Mouse (Mus musculus) liver, postnatal 0 days (tissue): ENCODE data around the gene Bcat2. TPM values are rescaled to one million over a fixed set of nuclear protein-coding genes. Genes with fewer than 3 reads are reported as not detected.

Source experiments
- ATAC-seq: fragments of 200-750 bp; cut with Nextera tagmentation; 2 replicates; pipeline ENCODE4 v1.8.0; 2017; ENCODE audit warnings: mild to moderate bottlenecking, moderate library complexity
- DNase-seq: peaks from one replicate; pipeline ENCODE4 v3.0.0-alpha.2; 2016
- H3K27ac ChIP-seq: fragments of 300-500 bp; sonication (generic); 2 replicates; pipeline ENCODE4 v1.5.1; 2014; ENCODE audit warnings: antibody characterized with exemption, moderate library complexity, mild to moderate bottlenecking, low read depth
- H3K27me3 ChIP-seq: fragments of 300-500 bp; sonication (generic); 2 replicates; pipeline ENCODE4 v1.6.1; 2014; ENCODE audit warnings: low read length, control low read depth, mixed read lengths; ENCODE audit not compliant: insufficient read depth
- H3K36me3 ChIP-seq: fragments of 300-500 bp; sonication (generic); replicated peaks from 2 replicates; pipeline ENCODE4 v1.6.1; 2014; ENCODE audit warnings: mild to moderate bottlenecking, control low read depth, low read length, moderate library complexity, mixed read lengths; ENCODE audit not compliant: insufficient read depth
- H3K4me1 ChIP-seq: fragments of 300-500 bp; sonication (generic); 2 replicates; pipeline ENCODE4 v1.6.1; 2014; ENCODE audit warnings: antibody characterized with exemption, mild to moderate bottlenecking, control low read depth; ENCODE audit not compliant: insufficient read depth
- H3K4me2 ChIP-seq: fragments of 300-500 bp; sonication (generic); 2 replicates; pipeline ENCODE4 v1.6.1; 2014; ENCODE audit warnings: low read depth, mild to moderate bottlenecking, low read length, moderate library complexity, mixed read lengths
- H3K4me3 ChIP-seq: fragments of 300-500 bp; sonication (generic); 2 replicates; pipeline ENCODE4 v1.5.1; 2014; ENCODE audit warnings: low read depth, low read length
- H3K9ac ChIP-seq: fragments of 300-500 bp; sonication (generic); replicated peaks from 2 replicates; pipeline ENCODE4 v1.6.1; 2014; ENCODE audit warnings: mild to moderate bottlenecking, moderate library complexity
- H3K9me3 ChIP-seq: fragments of 300-500 bp; sonication (generic); 2 replicates; pipeline ENCODE4 v1.6.1; 2016; ENCODE audit warnings: mild to moderate bottlenecking, control low read depth, low read length, mixed read lengths
- CTCF ChIP-seq: sonication (generic); IDR thresholded peaks from 2 replicates; pipeline ENCODE4 v1.5.1; 2016; ENCODE audit warnings: antibody characterized with exemption, low read depth
- EP300 ChIP-seq: IDR thresholded peaks from 2 replicates; pipeline ENCODE4 v1.6.1; 2016; ENCODE audit warnings: antibody characterized with exemption, low read depth, mild to moderate bottlenecking
- WGBS: fragments of 180-500 bp; shearing (Covaris S2); extraction: QIAGEN DNeasy Blood & Tissue Kit; methylation state at CpG from one replicate; pipeline ENCODE4 v1.1.7; 2014; ENCODE audit not compliant: insufficient replicate concordance; 5-methylcytosine and 5-hydroxymethylcytosine counted together
- polyA plus RNA-seq: library from polyadenylated mRNA; unstranded; fragments of >200 nt; fragmentation: Nextera tagmentation; extraction: Ambion mirVana; gene quantifications from 2 replicates; pipeline ENCODE4 v1.2.1, GENCODE M21; 2015

Gene Bcat2
- polyA plus RNA-seq, 1 experiment from 2014 or later: 32.3 TPM

DNA sequence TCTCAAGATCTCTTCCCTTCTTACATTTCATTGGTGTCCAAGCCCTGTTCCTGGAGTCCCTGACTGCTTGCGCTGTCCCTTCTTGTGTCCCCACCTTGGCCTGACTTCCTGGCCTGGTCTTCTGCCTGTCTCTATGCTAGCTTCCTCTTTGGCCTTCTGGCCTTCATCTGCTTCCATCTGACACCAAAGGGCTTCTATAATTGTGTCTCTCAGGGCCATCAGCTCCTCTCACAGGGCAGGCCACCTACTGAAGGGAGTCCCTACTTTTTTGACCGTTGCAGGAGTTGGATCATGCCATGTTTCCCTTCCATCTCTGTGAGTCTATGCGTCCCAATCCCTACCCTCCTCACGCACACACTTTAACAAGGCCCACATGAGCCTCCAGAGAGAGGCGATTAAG, 19.9 kb downstream of the Bcat2 start:
- no peaks in the 10 kb centered on the region for H3K27me3 ChIP-seq
- no peak overlapping the region for H3K9ac ChIP-seq
- no peak overlapping the region for H3K4me3 ChIP-seq
- ATAC-seq: no peak
- no peak overlapping the region for H3K4me2 ChIP-seq
- WGBS: 86% methylated on average over 5 of the region's 5 CpGs
- TF ChIP-seq CTCF (0 out of 2 replicates have a peak, but pooled peaks have one; percentile 1), EP300 (no peak)
- H3K9me3 ChIP-seq: no peaks in the 10 kb centered on the region
- DNase-seq: no peak
- peaks cover 21% of the 10 kb centered on the region for H3K36me3 ChIP-seq
- H3K4me1 ChIP-seq: 0 out of 2 replicates have a peak, but pooled peaks cover 6% of the 10 kb centered on the region
- H3K27ac ChIP-seq: peak overlapping the region; percentile 30

GRCm38 (mm10) chr7:45590874-45591273, 20.9 kb downstream of the Bcat2 start:
- ATAC-seq (no peak), DNase-seq (no peak)
- Histone ChIP-seq H3K4me1 (0 out of 2 replicates have a peak, but pooled peaks cover 6% of the 10 kb centered on the region), H3K27me3 (no peaks in the 10 kb centered on the region), H3K36me3 (peaks cover 12% of the 10 kb centered on the region), H3K9ac (no peak overlapping the region), H3K27ac (no peak overlapping the region), H3K4me3 (no peak overlapping the region), H3K9me3 (no peaks in the 10 kb centered on the region), H3K4me2 (no peak overlapping the region)
- 54% methylated on average over 3 of the region's 3 CpGs for WGBS
- TF ChIP-seq CTCF (peak; percentile 49), EP300 (no peak)

DNA sequence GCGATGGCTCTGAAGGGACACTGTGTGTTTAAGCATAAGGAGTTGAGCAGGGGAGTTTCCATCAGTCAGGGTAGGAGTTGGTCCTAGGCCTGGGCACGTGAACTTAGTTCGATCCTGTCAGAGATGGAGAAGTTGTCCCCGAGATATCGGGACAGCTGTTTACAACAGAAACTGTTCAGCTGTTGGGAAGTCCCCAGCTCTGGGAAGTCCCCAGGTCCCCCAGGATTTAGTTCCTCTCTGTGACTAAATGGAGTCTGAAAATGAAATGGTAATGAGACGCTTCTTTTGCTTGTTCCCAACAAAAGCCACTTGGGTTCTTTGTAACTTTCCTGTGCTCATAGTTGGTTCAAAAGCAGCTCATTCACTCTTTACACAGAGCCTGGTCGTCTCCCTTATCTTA, 21.9 kb downstream of the Bcat2 start:
- DNase-seq: no peak
- no peak for ATAC-seq
- TF ChIP-seq EP300: no peak
- no peak for TF ChIP-seq CTCF
- H3K4me3 ChIP-seq: no peak overlapping the region
- 59% methylated on average over 7 of the region's 7 CpGs for WGBS
- no peak overlapping the region for H3K4me2 ChIP-seq
- H3K27ac ChIP-seq: no peak overlapping the region
- no peak overlapping the region for H3K9ac ChIP-seq
- no peaks in the 10 kb centered on the region for H3K27me3 ChIP-seq
- 0 out of 2 replicates have a peak, but pooled peaks cover 6% of the 10 kb centered on the region for H3K4me1 ChIP-seq
- no peaks in the 10 kb centered on the region for H3K9me3 ChIP-seq
- H3K36me3 ChIP-seq: peaks cover 5% of the 10 kb centered on the region; the same call in 1 of the 2 replicates

GRCm38 (mm10) chr7:45593118-45593815, 23.3 kb downstream of the Bcat2 start:
- Histone ChIP-seq H3K9ac (no peak overlapping the region), H3K4me2 (no peak overlapping the region), H3K4me1 (peaks cover 9% of the 10 kb centered on the region; the same call in 1 of the 2 replicates), H3K36me3 (no peaks in the 10 kb centered on the region), H3K4me3 (no peak overlapping the region), H3K27me3 (no peaks in the 10 kb centered on the region), H3K9me3 (no peaks in the 10 kb centered on the region), H3K27ac (no peak overlapping the region)
- peak; percentile 95 for TF ChIP-seq CTCF
- TF ChIP-seq EP300: no peak
- DNase-seq (peak; percentile 79), ATAC-seq (peak; percentile 11; the same call in 1 of the 2 replicates)
- WGBS: 20% methylated on average over 10 of the region's 10 CpGs

DNA sequence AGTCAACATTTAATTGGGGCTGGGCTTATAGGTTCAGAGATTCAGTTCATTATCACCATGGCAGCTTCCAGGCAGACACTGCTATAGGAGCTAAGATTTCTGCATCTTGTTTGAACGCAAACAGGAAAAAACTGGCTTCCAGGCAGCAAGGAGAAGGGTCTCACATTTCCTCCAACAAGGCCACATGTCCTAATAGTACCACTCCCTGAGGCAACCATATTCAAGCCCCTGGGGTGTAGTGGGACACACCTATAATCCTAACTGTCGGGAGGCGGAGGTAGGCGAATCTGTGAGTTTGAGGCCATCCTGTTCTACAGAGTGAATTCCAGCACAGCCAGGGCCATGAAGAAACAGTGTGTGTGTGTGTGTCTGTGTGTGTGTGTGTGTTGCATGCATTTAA, 25.2 kb downstream of the Bcat2 start:
- 84% methylated on average over 4 of the region's 4 CpGs for WGBS
- no peak for ATAC-seq

DNA sequence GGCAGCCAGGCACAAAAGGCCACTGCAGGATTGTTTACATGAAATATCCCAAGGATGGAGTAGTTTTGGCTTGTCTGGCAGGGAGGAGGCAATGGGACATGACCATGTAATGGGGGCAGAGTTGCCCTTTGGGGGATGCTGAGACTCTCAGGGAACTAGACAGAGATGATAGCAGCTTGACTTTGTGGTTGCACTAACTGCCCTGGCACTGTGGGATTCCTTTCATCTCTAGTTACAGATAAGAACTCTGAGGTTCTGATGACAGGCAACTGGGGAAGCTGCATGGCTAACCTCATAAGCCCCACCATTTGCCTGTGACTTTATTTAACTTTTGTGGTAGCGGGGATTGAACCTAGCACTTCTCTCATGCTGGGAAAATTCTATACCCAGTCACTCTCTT, 26.2 kb downstream of the Bcat2 start:
- DNase-seq (no peak), ATAC-seq (no peak)
- Histone ChIP-seq H3K27me3 (no peaks in the 10 kb centered on the region), H3K4me2 (no peak overlapping the region), H3K27ac (no peak overlapping the region), H3K9me3 (no peaks in the 10 kb centered on the region), H3K9ac (no peak overlapping the region), H3K4me3 (no peak overlapping the region), H3K4me1 (peaks cover 10% of the 10 kb centered on the region), H3K36me3 (no peaks in the 10 kb centered on the region)
- WGBS: 57% methylated on average over 1 of the region's 1 CpGs
- no peak for TF ChIP-seq CTCF
- no peak for TF ChIP-seq EP300

More for the DNA sequence above, 25.2 kb downstream of the Bcat2 start:
- H3K27ac ChIP-seq: no peak overlapping the region
- no peaks in the 10 kb centered on the region for H3K36me3 ChIP-seq
- peaks cover 10% of the 10 kb centered on the region for H3K4me1 ChIP-seq
- H3K27me3 ChIP-seq: no peaks in the 10 kb centered on the region
- no peak overlapping the region for H3K4me3 ChIP-seq
- TF ChIP-seq CTCF (no peak), EP300 (no peak)
- H3K9me3 ChIP-seq: no peaks in the 10 kb centered on the region
- H3K9ac ChIP-seq: no peak overlapping the region
- no peak for DNase-seq
- H3K4me2 ChIP-seq: no peak overlapping the region
